Mouse (Mus musculus) neural tube, embryonic 12.5 days (tissue): ENCODE data around the gene Nav2. TPM values are rescaled to one million over a fixed set of nuclear protein-coding genes. Genes with fewer than 3 reads are reported as not detected.
A peak's percentile ranks its signal among the peaks of the same experiment; 100 is the strongest.

Experiments
- ATAC-seq: fragments of 200-750 bp; cut with Nextera tagmentation; 2 replicates; pipeline ENCODE4 v1.8.0; 2017; ENCODE audit warnings: low read depth, mild to moderate bottlenecking, moderate TSS enrichment, moderate library complexity; ENCODE audit not compliant: low FRiP score
- H3K27ac ChIP-seq: fragments of 300-500 bp; sonication (generic); 2 replicates; pipeline ENCODE4 v1.5.1; 2016
- H3K27me3 ChIP-seq: fragments of 300-500 bp; sonication (generic); replicated peaks from 2 replicates; pipeline ENCODE4 v1.6.1; 2016; ENCODE audit warnings: mild to moderate bottlenecking
- H3K36me3 ChIP-seq: fragments of 300-500 bp; sonication (generic); 2 replicates; pipeline ENCODE4 v1.6.1; 2016; ENCODE audit warnings: mild to moderate bottlenecking
- H3K4me1 ChIP-seq: fragments of 300-500 bp; sonication (generic); 2 replicates; pipeline ENCODE4 v1.6.1; 2016
- H3K4me2 ChIP-seq: fragments of 300-500 bp; sonication (generic); replicated peaks from 2 replicates; pipeline ENCODE4 v1.6.1; 2016; ENCODE audit warnings: mild to moderate bottlenecking
- H3K4me3 ChIP-seq: fragments of 300-500 bp; sonication (generic); 2 replicates; pipeline ENCODE4 v1.5.1; 2016
- H3K9ac ChIP-seq: fragments of 300-500 bp; sonication (generic); 2 replicates; pipeline ENCODE4 v1.6.1; 2016; ENCODE audit warnings: mild to moderate bottlenecking
- H3K9me3 ChIP-seq: fragments of 300-500 bp; sonication (generic); 2 replicates; pipeline ENCODE4 v1.6.1; 2016; ENCODE audit warnings: mild to moderate bottlenecking
- WGBS: fragments of 180-500 bp; shearing (Covaris S2); methylation state at CpG from one replicate; pipeline ENCODE4 v1.1.7; 2016; 5-methylcytosine and 5-hydroxymethylcytosine counted together
- polyA plus RNA-seq: library from polyadenylated mRNA; unstranded; fragments of >200 nt; fragmentation: Nextera tagmentation; extraction: Ambion mirVana; gene quantifications from 2 replicates; pipeline ENCODE4 v1.2.1, GENCODE M21; 2016

Nav2 gene
- polyA plus RNA-seq, 1 experiment from 2014 or later, result 25.2 TPM

DNA sequence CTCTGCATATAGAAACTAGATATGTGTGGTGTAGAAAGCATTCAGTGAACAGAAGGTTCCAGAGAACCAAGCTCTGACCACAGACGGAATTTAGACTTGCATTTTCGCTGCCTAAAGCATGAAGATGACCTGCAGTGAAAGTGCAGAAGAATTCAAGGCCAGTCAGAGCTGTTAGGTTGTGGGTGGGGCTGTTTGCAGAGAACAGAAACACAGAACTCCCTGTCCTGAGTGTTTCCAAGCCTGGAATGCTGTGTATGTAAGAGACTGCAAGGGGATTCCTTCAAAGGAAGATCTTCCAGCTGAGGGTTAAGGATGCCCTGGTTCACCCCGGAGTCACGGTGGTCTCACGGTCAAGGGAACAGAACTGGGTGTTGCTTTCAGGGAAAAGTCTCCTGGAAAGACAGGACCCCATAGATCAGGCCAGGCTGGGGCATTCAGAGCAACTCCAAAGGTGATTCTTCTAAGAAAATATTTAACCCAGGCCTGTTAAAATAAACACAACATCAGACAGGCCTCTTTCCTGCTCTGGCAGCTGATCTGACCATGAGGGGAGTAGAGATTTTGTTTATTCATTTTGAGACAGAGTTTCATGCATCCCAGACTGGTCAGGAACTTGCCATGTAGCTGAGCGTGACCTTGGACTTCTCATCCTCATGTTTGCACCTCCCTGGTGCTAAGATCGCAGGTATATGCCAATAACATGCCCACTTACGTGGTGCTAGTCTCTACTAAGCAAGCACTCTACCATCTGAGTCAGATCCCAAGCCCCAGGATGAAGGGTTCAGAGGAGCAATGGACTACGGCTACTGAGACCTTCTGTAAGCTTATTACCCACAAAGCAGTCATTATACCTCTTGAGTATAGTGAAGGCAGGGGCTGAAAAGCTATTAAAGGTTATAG lies 568.8 kb downstream of the Nav2 start:
- peaks cover 4% of the 10 kb centered on the region; the same call in 1 of the 2 replicates for H3K4me1 ChIP-seq
- 81% methylated on average over 9 of the region's 9 CpGs for WGBS
- no peak overlapping the region for H3K4me2 ChIP-seq
- no peaks in the 10 kb centered on the region for H3K9me3 ChIP-seq
- H3K27ac ChIP-seq, result no peak overlapping the region
- ATAC-seq, result no peak
- no peak overlapping the region for H3K4me3 ChIP-seq
- H3K27me3 ChIP-seq, result 0 out of 2 replicates have a peak, but pooled peaks cover 3% of the 10 kb centered on the region
- H3K36me3 ChIP-seq, result 0 out of 2 replicates have a peak, but pooled peaks cover 2% of the 10 kb centered on the region
- H3K9ac ChIP-seq, result no peak overlapping the region

DNA sequence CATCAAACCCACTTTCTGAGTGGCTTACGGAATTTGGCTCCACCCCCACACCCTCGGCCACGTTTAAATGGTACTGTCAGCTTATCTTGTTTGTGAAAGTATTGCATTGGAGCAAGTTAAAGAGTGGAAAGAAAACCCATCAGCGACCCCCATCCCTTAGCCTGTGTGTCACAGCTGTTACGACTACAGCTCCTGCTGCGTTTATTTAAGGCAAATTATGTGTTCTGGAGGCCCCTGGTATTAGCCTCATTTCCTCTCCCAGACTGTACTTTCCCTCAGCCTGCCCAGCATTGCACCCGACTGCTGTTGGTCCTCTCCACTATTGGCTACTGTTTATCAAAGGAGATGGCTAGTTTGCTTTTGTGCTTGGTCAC lies 569.4 kb downstream of the Nav2 start:
- H3K27ac ChIP-seq, result no peak overlapping the region
- no peak overlapping the region for H3K4me3 ChIP-seq
- no peaks in the 10 kb centered on the region for H3K9me3 ChIP-seq
- no peak for ATAC-seq
- H3K9ac ChIP-seq, result no peak overlapping the region
- H3K4me1 ChIP-seq, result peaks cover 4% of the 10 kb centered on the region; the same call in 1 of the 2 replicates
- 42% methylated on average over 7 of the region's 7 CpGs for WGBS
- H3K36me3 ChIP-seq, result 0 out of 2 replicates have a peak, but pooled peaks cover 2% of the 10 kb centered on the region
- no peak overlapping the region for H3K4me2 ChIP-seq
- 0 out of 2 replicates have a peak, but pooled peaks cover 4% of the 10 kb centered on the region for H3K27me3 ChIP-seq

DNA sequence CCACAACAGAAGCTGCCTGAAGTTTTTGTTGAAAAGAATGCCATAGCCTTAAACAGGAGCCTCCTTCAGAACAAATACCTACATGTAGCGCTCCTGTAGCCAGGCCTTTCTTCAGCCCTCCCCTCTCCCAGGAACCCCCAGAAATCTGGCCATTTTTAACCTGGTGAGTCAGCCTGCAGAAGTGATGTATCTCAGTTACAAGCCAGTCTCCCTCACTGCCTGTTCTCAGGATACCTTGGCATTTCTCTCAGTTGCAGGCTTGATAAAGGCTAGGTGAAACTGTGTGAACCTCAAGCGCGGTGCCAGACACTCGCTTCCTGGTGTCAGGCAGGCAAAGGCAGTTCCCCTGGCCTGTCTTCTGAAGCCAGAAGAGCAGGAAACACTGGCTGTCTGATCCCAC lies 570.4 kb downstream of the Nav2 start:
- no peak for ATAC-seq
- 93% methylated on average over 4 of the region's 4 CpGs for WGBS
- Histone ChIP-seq H3K27me3 (0 out of 2 replicates have a peak, but pooled peaks cover 7% of the 10 kb centered on the region), H3K9ac (no peak overlapping the region), H3K4me3 (no peak overlapping the region), H3K4me1 (peaks cover 6% of the 10 kb centered on the region), H3K4me2 (no peak overlapping the region), H3K36me3 (0 out of 2 replicates have a peak, but pooled peaks cover 2% of the 10 kb centered on the region), H3K9me3 (no peaks in the 10 kb centered on the region), H3K27ac (no peak overlapping the region)

GRCm38 (mm10) chr7:49480962-49481361 lies 572.4 kb downstream of the Nav2 start:
- Histone ChIP-seq H3K27me3 (0 out of 2 replicates have a peak, but pooled peaks cover 7% of the 10 kb centered on the region), H3K9me3 (no peaks in the 10 kb centered on the region), H3K36me3 (no peaks in the 10 kb centered on the region), H3K27ac (no peak overlapping the region), H3K9ac (no peak overlapping the region), H3K4me3 (no peak overlapping the region), H3K4me2 (no peak overlapping the region), H3K4me1 (peaks cover 27% of the 10 kb centered on the region)
- 66% methylated on average over 8 of the region's 8 CpGs for WGBS
- ATAC-seq, result no peak

DNA sequence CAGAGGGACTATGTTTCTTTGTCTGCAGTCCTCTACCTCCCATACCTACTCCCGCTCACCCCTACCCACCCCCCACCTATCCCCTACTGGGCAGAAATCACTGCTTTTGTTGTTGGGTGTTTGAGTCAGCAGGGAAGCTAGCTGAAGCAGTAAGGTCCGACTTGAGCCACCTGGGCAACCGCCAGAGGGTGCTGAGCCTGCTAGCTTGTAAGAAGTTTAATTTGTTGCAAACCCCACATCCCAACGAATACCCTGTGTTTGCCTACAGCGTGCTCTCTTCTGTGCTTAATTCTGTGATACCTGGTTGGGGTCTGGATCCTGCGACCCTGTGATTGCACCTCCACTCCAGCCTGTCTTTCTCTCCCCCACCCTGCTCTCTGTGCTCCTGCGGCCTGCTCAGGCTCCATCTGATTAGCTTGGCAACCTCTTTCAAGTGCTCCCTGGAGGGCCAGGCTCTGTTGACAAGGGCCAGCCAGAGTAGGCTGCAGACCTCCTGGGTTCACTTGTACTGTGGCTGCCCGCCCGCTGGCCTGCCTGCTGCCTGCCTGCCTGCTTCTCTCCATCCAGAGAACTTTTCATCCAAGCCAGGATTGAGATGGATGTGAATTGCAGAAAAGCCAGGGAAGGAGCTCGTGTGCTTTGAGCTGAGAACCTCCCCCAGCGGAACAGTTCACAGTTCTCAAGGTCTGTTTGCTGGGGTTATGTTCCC lies 575.7 kb downstream of the Nav2 start:
- Histone ChIP-seq H3K4me2 (no peak overlapping the region), H3K36me3 (no peaks in the 10 kb centered on the region), H3K27ac (no peak overlapping the region), H3K4me1 (peaks cover 27% of the 10 kb centered on the region), H3K4me3 (no peak overlapping the region), H3K9ac (no peak overlapping the region), H3K27me3 (0 out of 2 replicates have a peak, but pooled peaks cover 7% of the 10 kb centered on the region), H3K9me3 (no peaks in the 10 kb centered on the region)
- 0 out of 2 replicates have a peak, but pooled peaks have one; percentile 35 for ATAC-seq
- WGBS, result 17% methylated on average over 11 of the region's 11 CpGs

- H3K27ac ChIP-seq, result no peak overlapping the region
- H3K9me3 ChIP-seq, result no peaks in the 10 kb centered on the region
- H3K4me1 ChIP-seq, result peaks cover 27% of the 10 kb centered on the region
- H3K27me3 ChIP-seq, result 0 out of 2 replicates have a peak, but pooled peaks cover 7% of the 10 kb centered on the region
- 12% methylated on average over 9 of the region's 9 CpGs for WGBS
- no peaks in the 10 kb centered on the region for H3K36me3 ChIP-seq
- H3K9ac ChIP-seq, result no peak overlapping the region
- H3K4me2 ChIP-seq, result 0 out of 2 replicates have a peak overlapping the region, but pooled peaks have one; percentile 22
- no peak overlapping the region for H3K4me3 ChIP-seq
- 0 out of 2 replicates have a peak, but pooled peaks have one; percentile 27 for ATAC-seq
Observed at GRCm38 (mm10) chr7:49485292-49485847, 576.9 kb downstream of the Nav2 start.

DNA sequence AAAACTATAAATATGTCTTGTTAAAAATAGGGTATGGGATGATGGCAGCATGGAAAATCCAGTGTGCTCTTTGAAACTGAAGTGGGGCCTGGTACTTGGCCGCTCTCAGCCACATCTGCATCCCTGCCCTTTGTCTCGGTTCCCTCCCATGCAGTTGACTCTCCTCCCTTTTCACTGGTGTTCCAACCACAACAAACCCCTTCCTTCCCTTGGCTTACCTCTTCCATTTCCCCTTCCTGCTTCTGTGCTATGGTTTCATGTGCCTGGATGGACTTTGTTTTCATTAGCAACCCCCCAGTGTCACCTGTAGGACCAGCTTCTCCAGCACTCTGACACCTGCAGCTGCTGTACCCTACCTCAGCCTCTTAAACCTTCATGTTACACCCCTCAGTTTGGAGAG lies 578.8 kb downstream of the Nav2 start:
- Histone ChIP-seq H3K9me3 (no peaks in the 10 kb centered on the region), H3K9ac (no peak overlapping the region), H3K4me3 (no peak overlapping the region), H3K4me1 (peaks cover 27% of the 10 kb centered on the region), H3K4me2 (no peak overlapping the region), H3K36me3 (peaks cover 5% of the 10 kb centered on the region; the same call in 1 of the 2 replicates), H3K27ac (no peak overlapping the region), H3K27me3 (0 out of 2 replicates have a peak, but pooled peaks cover 4% of the 10 kb centered on the region)
- WGBS, result 87% methylated on average over 2 of the region's 2 CpGs
- ATAC-seq, result no peak

GRCm38 (mm10) chr7:49488493-49489087 lies 580.1 kb downstream of the Nav2 start:
- Histone ChIP-seq H3K9ac (no peak overlapping the region), H3K9me3 (no peaks in the 10 kb centered on the region), H3K27ac (no peak overlapping the region), H3K4me1 (peaks cover 27% of the 10 kb centered on the region), H3K4me2 (no peak overlapping the region), H3K27me3 (no peaks in the 10 kb centered on the region), H3K36me3 (peaks cover 9% of the 10 kb centered on the region; the same call in 1 of the 2 replicates), H3K4me3 (no peak overlapping the region)
- 39% methylated on average over 4 of the region's 4 CpGs for WGBS
- ATAC-seq, result no peak

GRCm38 (mm10) chr7:49490814-49491213 lies 582.3 kb downstream of the Nav2 start:
- Histone ChIP-seq H3K4me3 (no peak overlapping the region), H3K4me2 (no peak overlapping the region), H3K4me1 (peaks cover 11% of the 10 kb centered on the region), H3K9me3 (no peaks in the 10 kb centered on the region), H3K27ac (no peak overlapping the region), H3K36me3 (peaks cover 9% of the 10 kb centered on the region; the same call in 1 of the 2 replicates), H3K27me3 (no peaks in the 10 kb centered on the region), H3K9ac (no peak overlapping the region)
- WGBS, result 82% methylated on average over 10 of the region's 10 CpGs
- ATAC-seq, result no peak

DNA sequence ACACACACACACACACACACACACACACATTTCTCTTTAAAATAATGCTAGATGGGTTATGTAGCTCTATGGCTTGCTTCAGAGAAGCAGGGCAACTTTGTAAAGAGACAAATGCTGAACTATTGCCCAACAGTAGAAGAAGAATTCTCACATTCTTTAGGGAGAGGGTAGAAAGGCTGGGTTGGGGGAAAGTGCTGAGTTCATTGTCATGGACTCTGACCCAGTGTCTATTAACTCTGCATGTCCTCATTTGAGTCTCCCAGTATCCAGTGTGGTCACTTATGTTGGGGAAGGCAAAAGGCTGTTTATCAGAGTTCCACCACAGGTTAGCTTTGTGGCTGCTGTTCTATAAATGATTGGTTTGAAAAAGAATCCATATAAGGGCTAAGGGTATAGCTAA lies 584.1 kb downstream of the Nav2 start:
- H3K4me2 ChIP-seq, result no peak overlapping the region
- ATAC-seq, result no peak
- peaks cover 22% of the 10 kb centered on the region for H3K4me1 ChIP-seq

GRCm38 (mm10) chr7:49493210-49493609 lies 584.7 kb downstream of the Nav2 start:
- Histone ChIP-seq H3K4me1 (peaks cover 22% of the 10 kb centered on the region), H3K4me2 (no peak overlapping the region), H3K9ac (no peak overlapping the region), H3K27me3 (no peaks in the 10 kb centered on the region), H3K27ac (no peak overlapping the region), H3K9me3 (no peaks in the 10 kb centered on the region), H3K36me3 (peaks cover 9% of the 10 kb centered on the region; the same call in 1 of the 2 replicates), H3K4me3 (no peak overlapping the region)
- ATAC-seq, result no peak
- 83% methylated on average over 4 of the region's 4 CpGs for WGBS

More for the DNA sequence above, 584.1 kb downstream of the Nav2 start:
- H3K27me3 ChIP-seq, result no peaks in the 10 kb centered on the region
- H3K4me3 ChIP-seq, result no peak overlapping the region
- H3K36me3 ChIP-seq, result peaks cover 9% of the 10 kb centered on the region; the same call in 1 of the 2 replicates
- no peaks in the 10 kb centered on the region for H3K9me3 ChIP-seq
- no peak overlapping the region for H3K27ac ChIP-seq
- no peak overlapping the region for H3K9ac ChIP-seq
